Mouse (Mus musculus) liver, adult 2 months (tissue): ENCODE results near the gene Igfbp7.

Experiments used
- CTCF ChIP-seq: fragments of 200-500 bp; IDR thresholded peaks from 2 replicates; pipeline ENCODE4 v1.5.1; 2011; ENCODE audit warnings: low read depth, low read length, control low read depth
- POLR2A ChIP-seq: fragments of 200-500 bp; IDR thresholded peaks from 2 replicates; pipeline ENCODE4 v1.6.1; 2011; ENCODE audit warnings: low read length, control low read depth; ENCODE audit not compliant: insufficient read depth; ENCODE audit errors: extremely low read depth

GRCm38 (mm10) chr5:77398285-77399057, 9.4 kb downstream of the Igfbp7 start:
- no peak for TF ChIP-seq POLR2A
- TF ChIP-seq CTCF: no peak
